Mouse (Mus musculus) T-cell, adult 2 months (primary cell): ENCODE results near the gene Olfr1193.
"Not testable (repeated sequence)": the region's sequence is repeated elsewhere in the genome, so short reads cannot be mapped to it uniquely, and the experiment has no call there.

Experiments used
- DNase-seq: peaks from one replicate; pipeline ENCODE4 v3.0.0; 2022; ENCODE audit warnings: low spot score

The Olfr1193 gene

GRCm38 (mm10) chr2:88675328-88675727, at the start of gene Olfr1193:
TSS of gene Olfr1193 (plus strand) at chr2:88675628.
- not testable (repeated sequence) for DNase-seq

GRCm38 (mm10) chr2:88640242-88640641, 35.2 kb upstream of the Olfr1193 start, which contains the start of gene Olfr1191-ps1:
TSS of gene Olfr1191-ps1 (plus strand) at chr2:88640542.
- not testable (repeated sequence) for DNase-seq

GRCm38 (mm10) chr2:88648209-88648608, 27.2 kb upstream of the Olfr1193 start, which contains the start of gene Olfr1192-ps1:
TSS of gene Olfr1192-ps1 (plus strand) at chr2:88648509.
- no peak for DNase-seq

- DNase-seq: no peak
These were observed 13.7 kb downstream of the Olfr1193 start, which contains the start of gene Olfr1195 for GRCm38 (mm10) chr2:88689087-88689486. TSS of gene Olfr1195 (minus strand) at chr2:88689187.

- no peak for DNase-seq
These were observed 29.1 kb downstream of the Olfr1193 start, which contains the start of gene Olfr1196 for GRCm38 (mm10) chr2:88704497-88704896. TSS of gene Olfr1196 (minus strand) at chr2:88704597.
